Comparison of ENCODE assay signal across 22 mouse cellular contexts in genomic region chr1:121290340-121290739, GRCm38 (mm10). TPM values are rescaled to one million over a fixed set of nuclear protein-coding genes. Genes with fewer than 3 reads are reported as not detected.
DNase-seq lines count a peak whose midpoint lies in the region; ATAC-seq lines count a peak whose summit lies in the region.
"Had no signal": no experiment of that assay in that cellular context is flagged by ENCODE, and none has a peak within 500 bp of the region (broad histone marks: within the 10 kb centered on the region; RNA-seq: fewer than 3 reads in every experiment).

No protein-coding gene starts in this region.

- no peaks in the 10 kb centered on the region for H3K4me1 ChIP-seq in intestine, embryonic 16.5 days (ENCODE audit: control insufficient read depth, insufficient read depth, low read length)
- H3K4me1 ChIP-seq: limb, embryonic 13.5 days; liver, embryonic 13.5 days had no signal

- intact Hi-C loops in left cerebral cortex, postnatal 25 days (cut with DNase I): no loop called here

- no peak for ATAC-seq in intestine, embryonic 16.5 days
- ATAC-seq: activated CD4-positive, CD25-positive, alpha-beta regulatory T cell, adult 4 months; forebrain, embryonic 16.5 days; hindbrain, postnatal 0 days had no signal

- H3K9ac ChIP-seq in intestine, embryonic 16.5 days (ENCODE audit: low read depth, low read length): no peak overlapping the region
- H3K9ac ChIP-seq: limb, embryonic 13.5 days; liver, embryonic 13.5 days; lung, embryonic 14.5 days had no signal

- no peaks in the 10 kb centered on the region for H3K27me3 ChIP-seq in intestine, embryonic 16.5 days (replicated peaks; ENCODE audit: control insufficient read depth, insufficient read depth, low read length)
- H3K27me3 ChIP-seq: limb, embryonic 13.5 days; liver, embryonic 13.5 days had no signal

- H3K4me3 ChIP-seq in intestine, embryonic 16.5 days (ENCODE audit: low read length): no peak overlapping the region
- H3K4me3 ChIP-seq: limb, embryonic 13.5 days; liver, embryonic 13.5 days had no signal

- WGBS in intestine, embryonic 16.5 days: 70% methylated on average over 5 of the region's 5 CpGs

- DNase-seq in cerebellum, postnatal 25 days: peak; percentile 18 to 40
- no peak for DNase-seq in cerebellum, adult 9-10 months
- peak; percentile 34 to 77 for DNase-seq in layer of hippocampus, adult 18-20 months (ENCODE audit: low spot score in 2 of 2)
- DNase-seq in layer of hippocampus, adult 9-10 months (ENCODE audit: low spot score): no peak
- DNase-seq in right cerebral cortex, adult 2 months (ENCODE audit: low spot score in 2 of 2): peak; percentile 39 to 56
- no peak for DNase-seq in right cerebral cortex, postnatal 14 days
- DNase-seq in left cerebral cortex, postnatal 25 days (ENCODE audit: low spot score in 2 of 2): peak; percentile 18 to 75
- DNase-seq: adrenal gland, postnatal 10 days; embryo, embryonic 11 days; gastrocnemius, postnatal 14 days; kidney, adult 11 months; liver, embryonic 13.5 days; lung, embryonic 14.5 days; lung, postnatal 4 days; thymus, postnatal 25 days had no signal

- H3K4me2 ChIP-seq in intestine, embryonic 16.5 days (ENCODE audit: low read depth, low read length): no peak overlapping the region
- H3K4me2 ChIP-seq: limb, embryonic 13.5 days; liver, embryonic 13.5 days; lung, embryonic 14.5 days had no signal

- H3K36me3 ChIP-seq in intestine, embryonic 16.5 days (ENCODE audit: control insufficient read depth, insufficient read depth, low read length): no peaks in the 10 kb centered on the region
- H3K36me3 ChIP-seq: G1E; limb, embryonic 13.5 days; liver, embryonic 13.5 days had no signal

- H3K9me3 ChIP-seq in intestine, embryonic 16.5 days (ENCODE audit: control insufficient read depth, low read length): no peaks in the 10 kb centered on the region
- H3K9me3 ChIP-seq: G1E; limb, embryonic 13.5 days; liver, embryonic 13.5 days had no signal

- no peak overlapping the region for H3K27ac ChIP-seq in intestine, embryonic 16.5 days (ENCODE audit: low read length)
- H3K27ac ChIP-seq: hindbrain, postnatal 0 days; limb, embryonic 13.5 days; liver, embryonic 13.5 days; stomach, postnatal 0 days had no signal

RNA-seq across cellular contexts. Expression of gene Insig2, which starts 42.0 kb away (rescaled TPM):
- 10 to 100 TPM; 73.7 to 74.8 TPM for total RNA-seq in layer of hippocampus, adult 18-20 months (2021)
- 10 to 100 TPM; 54.2 to 59.4 TPM for total RNA-seq in left cerebral cortex, postnatal 25 days (2021)
- 24.5 and 25.1 TPM in 2 replicates for polyA plus RNA-seq in intestine, embryonic 16.5 days (2015; fragmentation: Nextera tagmentation; extraction: Ambion mirVana)

Comparison
In these comparisons a context has a peak if more than half of its experiments do, and no peak if none do; other contexts are left out.
1. DNase-seq: peak in cerebellum, postnatal 25 days (2 of 2), layer of hippocampus, adult 18-20 months (2 of 2), right cerebral cortex, adult 2 months (2 of 2) and left cerebral cortex, postnatal 25 days (2 of 2); none in cerebellum, adult 9-10 months (single experiment), layer of hippocampus, adult 9-10 months (single experiment) and right cerebral cortex, postnatal 14 days (single experiment).